Mouse (Mus musculus) layer of hippocampus, adult 18-20 months (tissue): ENCODE measurements at regions not wholly inside any gene's neighbourhood (a gene's known extent, or its start where the extent isn't known, plus 50 kb on each side); places are given as distances from the start of the nearest gene placed in this dataset.

Experiments
- DNase-seq, 2 experiments: peaks; one replicate each; pipeline ENCODE4 v3.0.0; 2022; ENCODE audit warnings: low spot score in 2 of 2

GRCm38 (mm10) chr13:71653939-71654467 lies 309.5 kb downstream of the Irx1 start:
- no peak for DNase-seq

DNA sequence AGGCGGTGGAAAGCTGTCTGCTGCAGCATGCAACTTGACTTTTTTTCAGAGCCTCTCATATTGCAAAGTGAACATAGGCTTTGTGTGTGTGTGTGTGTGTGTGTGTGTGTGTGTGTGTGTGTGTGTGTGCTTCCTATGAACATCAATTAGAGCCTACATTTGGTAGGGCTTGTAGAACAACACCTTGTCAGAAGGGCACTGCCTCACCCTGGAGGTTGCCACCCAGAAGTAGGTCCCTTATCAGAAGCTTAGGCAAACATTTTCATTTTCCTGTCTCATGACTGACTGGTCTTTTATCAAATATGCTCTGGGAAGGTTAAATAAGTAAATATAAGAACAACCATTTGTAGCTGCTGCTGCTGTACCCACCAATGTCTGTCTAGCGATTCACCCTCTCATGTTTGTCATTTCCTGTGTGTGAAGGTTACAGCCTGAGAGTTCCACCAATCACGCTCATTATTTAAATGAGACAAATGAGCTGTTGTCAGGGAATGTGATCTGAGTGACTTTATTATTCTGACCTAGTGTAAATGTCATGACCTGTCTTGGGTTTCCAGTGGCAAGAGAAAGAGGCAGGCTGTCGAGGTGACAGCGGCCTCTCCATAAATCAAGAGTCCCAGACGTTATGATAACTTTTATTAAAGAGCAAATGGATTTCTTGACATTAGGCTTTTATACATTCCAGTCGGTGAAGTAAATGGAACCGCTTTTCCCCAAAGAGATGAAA lies 310.1 kb downstream of the Irx1 start:
- DNase-seq = no peak

DNA sequence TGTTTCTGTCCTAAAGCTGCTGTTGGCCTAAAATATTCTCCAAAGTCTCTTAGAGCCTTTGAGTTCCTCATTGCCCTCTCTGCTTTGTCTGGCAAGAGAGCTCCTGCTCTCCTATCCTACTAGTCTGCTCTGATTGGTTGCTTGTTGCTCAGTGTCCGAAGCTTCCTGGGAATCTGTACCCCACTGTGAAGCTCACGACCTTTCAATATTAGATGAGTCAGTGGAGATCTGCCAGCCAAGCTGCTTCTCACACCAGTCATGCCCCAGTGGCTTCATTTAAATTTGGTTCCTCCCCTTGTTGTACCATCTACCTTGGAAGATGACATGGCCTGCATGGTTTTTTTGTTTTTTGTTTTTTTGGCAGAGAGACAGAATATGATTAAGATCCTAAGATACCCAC lies 313.6 kb downstream of the Irx1 start:
- DNase-seq = no peak

DNA sequence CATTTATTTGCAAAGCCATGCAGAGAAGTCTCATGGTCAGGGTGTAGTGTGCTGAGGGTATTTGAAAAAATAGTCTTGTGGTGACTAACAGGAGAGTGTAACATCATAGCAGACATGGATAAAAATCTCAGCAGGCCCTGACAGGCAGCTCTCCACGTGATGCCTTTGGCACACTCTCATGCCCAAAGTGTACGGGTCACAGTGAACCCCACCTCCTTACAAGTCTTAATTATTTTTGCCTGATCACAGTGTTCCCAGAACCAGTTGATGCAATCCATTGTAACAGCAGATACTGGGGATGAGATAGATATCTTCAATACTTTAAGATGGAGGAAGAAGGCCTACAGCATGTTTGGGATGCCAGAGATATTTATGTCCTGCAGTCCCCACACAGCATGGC lies 314.5 kb downstream of the Irx1 start:
- no peak for DNase-seq

GRCm38 (mm10) chr13:71631447-71631846 lies 332.1 kb downstream of the Irx1 start:
- DNase-seq = no peak

GRCm38 (mm10) chr13:71617198-71617597 lies 346.3 kb downstream of the Irx1 start:
- DNase-seq = no peak

DNA sequence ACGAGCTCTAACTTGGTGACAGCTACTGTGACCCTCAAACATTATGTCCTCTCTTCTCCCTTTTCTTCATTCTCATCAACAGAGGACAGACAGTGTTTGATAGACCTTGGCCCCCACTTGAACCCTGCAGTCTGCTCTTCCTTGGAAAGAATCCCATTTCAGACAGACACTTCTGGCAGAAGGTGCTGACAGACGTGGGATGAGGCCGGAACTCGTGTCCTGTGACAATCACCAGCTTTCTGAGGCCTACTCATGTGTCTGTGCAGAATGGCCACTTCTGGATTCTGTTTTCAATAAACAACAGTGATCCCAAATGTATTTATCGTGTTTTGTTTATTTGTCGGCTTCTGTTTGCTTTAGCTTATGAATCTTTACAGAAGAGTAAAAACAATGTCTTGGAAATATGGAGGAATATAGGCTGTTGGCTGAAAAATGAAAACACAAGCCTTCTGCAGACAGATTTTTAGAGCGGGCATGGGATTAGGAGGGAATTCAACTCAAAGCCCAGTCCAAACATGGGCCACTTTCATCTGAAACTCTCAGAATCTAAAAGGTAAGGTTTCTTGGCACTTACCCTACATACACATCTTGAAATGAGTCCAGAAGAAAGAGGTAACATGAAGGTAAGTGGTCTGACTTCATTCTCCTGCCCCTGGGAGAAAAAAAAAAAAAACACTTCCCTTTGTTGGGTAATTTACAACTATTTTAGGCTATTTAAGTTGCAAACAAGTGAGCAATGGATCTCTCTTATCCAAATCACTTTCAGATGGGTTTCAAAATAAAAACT lies 350.9 kb downstream of the Irx1 start:
- no peak for DNase-seq

DNA sequence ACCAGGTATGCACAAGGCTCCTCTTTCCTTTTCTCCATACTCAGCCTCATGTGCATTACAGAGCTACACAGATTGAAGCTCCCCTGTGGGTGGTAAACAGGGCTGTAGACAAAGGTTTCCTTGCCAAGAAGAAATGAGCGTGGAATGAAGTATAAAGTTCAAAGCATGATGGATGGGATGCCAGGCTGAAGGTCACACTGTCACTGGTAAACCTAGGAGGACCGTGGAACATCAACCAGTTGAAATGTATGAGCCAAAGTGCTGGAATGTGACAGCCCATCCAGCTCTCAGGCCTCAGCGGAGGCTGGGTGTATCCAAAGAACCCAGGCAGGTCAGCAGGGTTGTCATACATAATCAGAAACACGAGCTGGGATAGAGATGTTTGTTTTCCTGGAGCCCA lies 381.0 kb downstream of the Irx1 start:
- no peak for DNase-seq

GRCm38 (mm10) chr13:71565895-71566294 lies 397.6 kb downstream of the Irx1 start:
- DNase-seq = no peak

DNA sequence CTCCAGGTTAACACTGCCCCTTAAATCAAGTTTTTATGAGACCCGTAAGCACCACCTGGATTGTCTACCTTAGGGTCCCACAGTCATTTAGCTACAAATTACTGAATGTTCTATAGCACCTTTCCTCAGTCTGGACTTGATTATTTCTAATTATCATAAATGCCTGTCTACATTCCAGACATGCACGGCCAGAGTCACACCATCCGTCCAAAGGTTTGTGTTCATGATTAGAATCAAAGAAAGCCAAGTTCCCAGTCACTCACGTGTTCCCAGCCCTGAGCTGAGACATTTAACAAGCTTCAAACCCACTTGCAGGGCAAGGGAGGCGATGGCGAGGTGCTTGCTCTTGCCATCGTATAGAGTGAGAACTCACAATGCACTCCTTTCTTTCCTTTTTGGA lies 398.1 kb downstream of the Irx1 start:
- no peak for DNase-seq

- DNase-seq = peak; percentile 3 to 11
These were observed 404.9 kb downstream of the Irx1 start for GRCm38 (mm10) chr13:71558477-71559215.

GRCm38 (mm10) chr13:71555471-71555870 lies 408.1 kb downstream of the Irx1 start:
- no peak for DNase-seq

DNA sequence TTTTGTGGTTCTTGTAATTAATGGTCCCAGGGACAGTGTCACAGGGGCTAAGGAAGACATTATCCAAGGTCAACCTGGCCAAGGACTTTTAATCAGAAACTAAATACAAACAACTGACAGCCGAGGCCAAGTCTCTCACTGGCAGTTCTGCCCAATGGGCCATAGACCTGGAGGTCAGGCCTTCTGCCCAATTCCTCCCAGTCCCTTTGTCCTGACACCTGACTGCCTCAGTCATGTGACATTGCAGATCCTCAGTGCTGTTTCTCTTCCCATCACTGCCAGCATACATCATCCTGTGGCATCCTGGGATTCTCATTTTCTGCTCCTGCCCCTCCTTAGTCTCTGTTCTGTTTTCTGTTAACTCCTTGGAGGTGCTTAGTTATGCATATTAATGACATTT lies 413.4 kb downstream of the Irx1 start:
- no peak for DNase-seq

GRCm38 (mm10) chr13:71549206-71549831 lies 414.2 kb downstream of the Irx1 start:
- no peak for DNase-seq

- DNase-seq = no peak
These were observed 425.3 kb downstream of the Irx1 start for GRCm38 (mm10) chr13:71538226-71538625.

GRCm38 (mm10) chr13:71532796-71533351 lies 430.6 kb downstream of the Irx1 start:
- DNase-seq = no peak

DNA sequence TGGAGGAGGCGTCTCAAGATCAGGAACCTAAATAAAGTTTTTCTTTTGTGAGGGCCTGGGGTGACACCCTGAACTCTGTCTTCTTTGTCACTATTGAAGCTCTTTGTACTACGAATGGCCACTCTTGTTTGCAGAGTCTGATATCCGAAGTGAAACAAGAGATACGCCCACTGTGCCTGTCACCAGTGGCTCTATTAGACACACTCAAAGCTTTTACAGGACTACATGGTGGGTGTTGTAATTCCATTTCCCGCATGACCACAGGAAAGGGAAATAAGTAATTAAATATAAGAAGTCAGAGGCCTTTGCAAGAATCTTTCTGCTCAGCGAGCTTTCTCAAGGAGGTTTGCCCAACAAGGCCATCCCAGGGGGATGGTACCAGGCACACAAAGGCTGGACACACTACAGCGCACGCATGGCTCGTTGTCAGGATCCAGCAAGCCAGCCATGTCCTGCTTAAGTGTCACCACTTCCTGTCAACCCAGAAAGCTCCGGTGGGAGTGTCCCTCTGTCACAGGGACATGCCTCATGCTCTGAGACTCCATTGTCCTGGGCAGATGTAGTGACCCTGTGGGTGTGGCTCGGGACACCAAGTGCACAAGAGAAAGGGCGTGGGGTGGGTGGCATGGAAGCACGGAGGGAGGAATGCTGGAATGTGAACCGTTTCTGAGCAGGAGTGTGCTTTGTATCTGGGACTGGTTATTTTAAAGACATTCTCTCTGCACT lies 434.0 kb downstream of the Irx1 start:
- no peak for DNase-seq

- DNase-seq = no peak
These were observed 445.7 kb downstream of the Irx1 start for GRCm38 (mm10) chr13:71517776-71518175.

DNA sequence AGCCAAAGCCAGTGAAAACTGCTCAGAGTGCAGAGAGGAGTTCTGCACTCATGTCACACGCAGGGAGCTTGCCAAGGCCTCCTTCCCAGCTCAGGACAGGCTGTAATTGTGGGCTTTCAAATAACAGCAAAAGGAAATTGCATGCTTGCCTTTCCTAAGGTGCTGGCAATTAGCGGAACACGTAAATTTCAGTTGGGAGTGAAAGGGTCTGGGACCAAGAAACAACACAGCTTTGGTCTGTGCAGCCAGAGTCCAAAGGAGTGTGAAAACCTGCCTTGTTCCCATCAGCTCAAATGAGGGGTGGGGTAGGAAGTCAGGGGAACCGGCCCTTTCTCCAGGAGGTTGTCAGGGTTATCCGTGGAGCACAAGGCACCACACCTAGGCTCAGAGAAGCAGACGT lies 450.3 kb downstream of the Irx1 start:
- no peak for DNase-seq

- no peak for DNase-seq
These were observed 455.5 kb downstream of the Irx1 start for GRCm38 (mm10) chr13:71507956-71508401.
